Mouse (Mus musculus) lung, embryonic 15.5 days (tissue): ENCODE results near the gene Junb. TPM values are rescaled to one million over a fixed set of nuclear protein-coding genes. Genes with fewer than 3 reads are reported as not detected.
A peak's percentile ranks its signal among the peaks of the same experiment; 100 is the strongest.

ENCODE experiments used
- ATAC-seq: fragments of 200-750 bp; cut with Nextera tagmentation; 2 replicates; pipeline ENCODE4 v1.8.0; 2017; ENCODE audit warnings: moderate number of reproducible peaks, borderline replicate concordance; ENCODE audit not compliant: low FRiP score, low TSS enrichment; ENCODE audit errors: extremely low read depth
- H3K27ac ChIP-seq: fragments of 300-500 bp; sonication (generic); 2 replicates; pipeline ENCODE4 v1.5.1; 2015; ENCODE audit warnings: moderate library complexity, mild to moderate bottlenecking, inconsistent platforms
- H3K27me3 ChIP-seq: fragments of 300-500 bp; sonication (generic); 2 replicates; pipeline ENCODE4 v1.6.1; 2015; ENCODE audit warnings: inconsistent platforms
- H3K36me3 ChIP-seq: fragments of 300-500 bp; sonication (generic); 2 replicates; pipeline ENCODE4 v1.6.1; 2015; ENCODE audit warnings: inconsistent platforms
- H3K4me1 ChIP-seq: fragments of 300-500 bp; sonication (generic); 2 replicates; pipeline ENCODE4 v1.6.1; 2015; ENCODE audit warnings: inconsistent platforms
- H3K4me2 ChIP-seq: fragments of 300-500 bp; sonication (generic); 2 replicates; pipeline ENCODE4 v1.6.1; 2015; ENCODE audit warnings: inconsistent platforms, mild to moderate bottlenecking, moderate library complexity
- H3K4me3 ChIP-seq: fragments of 300-500 bp; sonication (generic); 2 replicates; pipeline ENCODE4 v1.5.1; 2015; ENCODE audit warnings: mild to moderate bottlenecking, inconsistent platforms
- H3K9ac ChIP-seq: fragments of 300-500 bp; sonication (generic); 2 replicates; pipeline ENCODE4 v1.6.1; 2015; ENCODE audit warnings: inconsistent platforms
- H3K9me3 ChIP-seq: fragments of 300-500 bp; sonication (generic); 2 replicates; pipeline ENCODE4 v1.6.1; 2016; ENCODE audit warnings: inconsistent platforms
- WGBS: fragments of 180-500 bp; shearing (Covaris S2); methylation state at CpG from one replicate; pipeline ENCODE4 v1.1.7; 2015; 5-methylcytosine and 5-hydroxymethylcytosine counted together
- polyA plus RNA-seq: library from polyadenylated mRNA; unstranded; fragments of >200 nt; fragmentation: Nextera tagmentation; extraction: Ambion mirVana; gene quantifications from 2 replicates; pipeline ENCODE4 v1.2.1, GENCODE M21; 2015

Gene Junb
- polyA plus RNA-seq, 1 experiment from 2014 or later = 20.5 TPM

DNA sequence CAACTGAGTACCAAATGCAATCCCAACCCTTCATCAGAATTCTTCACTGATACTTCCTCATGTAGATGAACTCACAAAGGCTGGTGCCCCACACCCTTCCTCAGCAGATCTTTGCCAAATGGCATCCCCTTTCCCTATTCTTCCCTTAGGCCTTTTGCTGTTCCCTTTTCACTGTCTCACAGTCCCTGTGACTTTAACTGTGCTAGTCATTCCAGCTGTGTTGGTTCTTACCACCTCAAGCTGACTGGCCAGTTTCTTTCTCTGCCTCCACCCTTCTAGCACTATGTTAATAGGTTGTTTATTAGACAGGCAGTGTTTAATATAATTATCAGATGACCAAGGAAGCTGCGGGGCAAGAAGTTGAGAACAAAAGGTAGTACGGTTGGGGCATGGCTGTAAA is 9.9 kb downstream of the Junb start:
- WGBS = 11% methylated on average over 2 of the region's 2 CpGs
- no peaks in the 10 kb centered on the region for H3K9me3 ChIP-seq
- peaks cover 30% of the 10 kb centered on the region for H3K36me3 ChIP-seq
- H3K4me1 ChIP-seq = peaks cover 39% of the 10 kb centered on the region
- peak overlapping the region; percentile 67 for H3K4me3 ChIP-seq
- H3K4me2 ChIP-seq = peak overlapping the region; percentile 77
- peak overlapping the region; percentile 83 for H3K9ac ChIP-seq
- H3K27ac ChIP-seq = peak overlapping the region; percentile 89
- no peaks in the 10 kb centered on the region for H3K27me3 ChIP-seq
- no peak for ATAC-seq

DNA sequence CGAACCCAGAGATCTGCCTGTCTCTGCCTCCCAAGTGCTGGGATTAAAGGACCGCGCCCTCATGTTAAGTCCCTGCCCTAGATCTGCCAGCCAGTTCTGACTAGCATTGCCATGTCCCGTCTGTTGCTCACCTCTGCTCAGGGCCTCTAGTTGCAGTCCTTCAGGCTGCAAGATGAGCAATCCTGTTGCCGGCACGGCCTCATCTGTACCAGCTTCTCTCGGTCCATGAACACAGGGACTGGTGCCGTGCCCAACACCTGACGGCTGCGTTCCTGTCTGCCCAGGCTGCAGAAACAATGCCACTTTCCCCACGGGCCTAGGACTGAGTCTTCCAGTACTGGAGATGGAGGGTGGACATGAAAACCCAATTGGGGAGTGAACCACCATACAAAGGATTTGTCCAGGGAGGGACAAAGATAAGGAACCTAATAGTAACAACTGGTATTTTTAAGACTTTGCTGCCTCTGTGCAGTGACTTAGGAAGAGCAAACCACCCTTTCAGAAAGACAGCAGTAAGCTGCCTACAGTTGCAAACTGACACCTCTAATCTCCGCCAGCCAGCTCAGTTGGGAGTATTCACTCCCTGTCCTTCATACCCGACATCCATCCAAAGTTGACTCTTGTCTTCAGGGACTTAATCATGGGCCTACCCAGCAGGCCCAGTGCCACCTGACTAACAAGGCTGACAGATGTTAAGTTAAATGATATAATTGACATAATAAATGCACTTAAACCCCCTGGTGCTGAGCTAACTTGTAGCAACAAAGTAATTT is 10.8 kb downstream of the Junb start:
- Histone ChIP-seq H3K9ac (no peak overlapping the region), H3K9me3 (no peaks in the 10 kb centered on the region), H3K27me3 (no peaks in the 10 kb centered on the region), H3K4me1 (peaks cover 39% of the 10 kb centered on the region), H3K4me3 (no peak overlapping the region; the same call in 1 of the 2 replicates), H3K27ac (no peak overlapping the region), H3K4me2 (0 out of 2 replicates have a peak overlapping the region, but pooled peaks have one; percentile 77), H3K36me3 (peaks cover 22% of the 10 kb centered on the region)
- 88% methylated on average over 13 of the region's 13 CpGs for WGBS
- no peak for ATAC-seq

DNA sequence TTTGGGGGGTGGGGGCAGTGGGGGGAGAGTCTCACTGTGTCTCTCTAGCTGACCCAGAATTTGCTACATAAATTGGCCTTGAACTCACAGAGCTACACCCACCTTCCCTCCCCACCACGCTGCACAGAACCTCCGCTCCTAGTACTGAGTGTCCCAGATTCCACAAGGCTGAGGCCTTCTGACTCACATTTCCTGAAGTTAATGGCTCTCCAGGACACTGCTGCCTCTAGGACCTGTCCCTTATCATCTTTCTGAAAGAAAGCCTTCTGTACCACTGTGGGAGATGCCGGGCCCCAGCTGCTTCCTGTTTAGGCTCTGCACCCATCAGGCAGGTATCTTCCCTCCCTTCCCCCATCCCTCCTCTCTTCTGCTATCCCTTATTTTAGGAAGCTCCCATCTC is 11.9 kb downstream of the Junb start:
- Histone ChIP-seq H3K27me3 (no peaks in the 10 kb centered on the region), H3K9ac (no peak overlapping the region), H3K4me3 (peak overlapping the region; percentile 60; the same call in 1 of the 2 replicates), H3K4me1 (peaks cover 39% of the 10 kb centered on the region), H3K4me2 (peak overlapping the region; percentile 72; the same call in 1 of the 2 replicates), H3K27ac (peak overlapping the region; percentile 49; the same call in 1 of the 2 replicates), H3K36me3 (peaks cover 17% of the 10 kb centered on the region), H3K9me3 (no peaks in the 10 kb centered on the region)
- 26% methylated on average over 3 of the region's 3 CpGs for WGBS
- ATAC-seq = no peak

DNA sequence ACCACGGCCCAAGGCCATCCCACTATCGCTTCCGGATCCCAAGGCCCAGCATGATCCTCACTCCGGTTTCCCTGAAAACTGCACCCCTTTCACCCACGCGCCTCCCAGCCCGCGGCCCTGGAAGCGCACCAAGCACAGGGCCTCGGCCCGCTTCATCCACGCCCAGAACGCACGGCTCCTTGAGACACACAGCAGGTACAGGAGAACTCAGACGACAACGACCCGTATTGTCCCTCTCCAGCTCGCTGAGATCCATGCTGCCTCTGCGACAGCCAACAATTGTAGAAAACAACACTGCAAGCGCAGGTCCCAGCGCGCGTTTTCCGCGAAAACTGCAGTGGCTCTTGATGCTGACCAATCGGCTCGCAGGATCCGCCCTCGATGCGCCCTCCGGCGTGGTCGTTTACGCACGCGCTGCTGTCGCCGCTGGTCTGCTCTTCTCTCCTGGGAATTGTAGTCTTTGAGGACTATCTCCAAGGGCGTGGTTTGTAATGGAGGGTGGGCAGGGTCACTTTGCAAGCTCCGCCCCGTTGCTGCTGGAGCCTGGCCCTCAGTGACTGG is 12.7 kb downstream of the Junb start:
- Histone ChIP-seq H3K4me3 (peak overlapping the region; percentile 60), H3K9ac (peak overlapping the region; percentile 45), H3K4me1 (peaks cover 33% of the 10 kb centered on the region), H3K9me3 (no peaks in the 10 kb centered on the region), H3K27me3 (no peaks in the 10 kb centered on the region), H3K36me3 (peaks cover 9% of the 10 kb centered on the region), H3K4me2 (peak overlapping the region; percentile 72), H3K27ac (peak overlapping the region; percentile 49)
- ATAC-seq = peak; percentile 90
- under 1% methylated on average over 41 of the region's 41 CpGs for WGBS

GRCm38 (mm10) chr8:84963952-84964351 is 14.6 kb downstream of the Junb start:
- no peak overlapping the region for H3K4me3 ChIP-seq
- ATAC-seq = no peak
- no peaks in the 10 kb centered on the region for H3K9me3 ChIP-seq
- no peaks in the 10 kb centered on the region for H3K27me3 ChIP-seq
- peaks cover 28% of the 10 kb centered on the region for H3K4me1 ChIP-seq
- no peak overlapping the region for H3K9ac ChIP-seq
- 87% methylated on average over 4 of the region's 4 CpGs for WGBS
- H3K4me2 ChIP-seq = no peak overlapping the region
- H3K27ac ChIP-seq = no peak overlapping the region
- peaks cover 8% of the 10 kb centered on the region for H3K36me3 ChIP-seq

DNA sequence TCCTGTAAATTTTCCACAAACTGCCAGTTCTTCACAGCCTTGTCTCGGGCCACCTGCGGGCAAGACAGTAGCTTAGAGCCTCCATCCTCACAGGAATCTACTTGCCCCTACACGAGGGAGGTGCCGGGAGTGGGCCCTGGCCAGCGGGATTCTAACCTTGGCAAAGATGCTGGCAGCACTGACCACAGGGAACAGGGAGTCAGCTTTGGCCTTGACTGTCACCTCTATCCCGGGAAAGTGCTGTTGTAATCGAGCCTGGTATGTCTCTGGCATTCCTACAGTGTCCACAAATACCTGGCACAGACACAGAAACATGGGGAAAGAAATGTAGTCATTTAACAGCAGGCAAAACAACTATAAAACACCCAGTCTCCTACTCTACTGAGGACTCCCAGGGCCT is 18.7 kb downstream of the Junb start:
- Histone ChIP-seq H3K9me3 (no peaks in the 10 kb centered on the region), H3K4me2 (no peak overlapping the region), H3K4me1 (peaks cover 1% of the 10 kb centered on the region), H3K27ac (no peak overlapping the region), H3K36me3 (peaks cover 16% of the 10 kb centered on the region), H3K27me3 (no peaks in the 10 kb centered on the region), H3K4me3 (no peak overlapping the region), H3K9ac (no peak overlapping the region)
- WGBS = 89% methylated on average over 7 of the region's 7 CpGs
- no peak for ATAC-seq

GRCm38 (mm10) chr8:84956768-84957167 is 21.8 kb downstream of the Junb start:
- Histone ChIP-seq H3K4me2 (no peak overlapping the region), H3K9ac (no peak overlapping the region), H3K27ac (no peak overlapping the region), H3K9me3 (no peaks in the 10 kb centered on the region), H3K4me1 (peaks cover 6% of the 10 kb centered on the region; the same call in 1 of the 2 replicates), H3K27me3 (peaks cover 16% of the 10 kb centered on the region), H3K4me3 (no peak overlapping the region), H3K36me3 (peaks cover 10% of the 10 kb centered on the region; the same call in 1 of the 2 replicates)
- WGBS = 45% methylated on average over 2 of the region's 2 CpGs
- no peak for ATAC-seq

DNA sequence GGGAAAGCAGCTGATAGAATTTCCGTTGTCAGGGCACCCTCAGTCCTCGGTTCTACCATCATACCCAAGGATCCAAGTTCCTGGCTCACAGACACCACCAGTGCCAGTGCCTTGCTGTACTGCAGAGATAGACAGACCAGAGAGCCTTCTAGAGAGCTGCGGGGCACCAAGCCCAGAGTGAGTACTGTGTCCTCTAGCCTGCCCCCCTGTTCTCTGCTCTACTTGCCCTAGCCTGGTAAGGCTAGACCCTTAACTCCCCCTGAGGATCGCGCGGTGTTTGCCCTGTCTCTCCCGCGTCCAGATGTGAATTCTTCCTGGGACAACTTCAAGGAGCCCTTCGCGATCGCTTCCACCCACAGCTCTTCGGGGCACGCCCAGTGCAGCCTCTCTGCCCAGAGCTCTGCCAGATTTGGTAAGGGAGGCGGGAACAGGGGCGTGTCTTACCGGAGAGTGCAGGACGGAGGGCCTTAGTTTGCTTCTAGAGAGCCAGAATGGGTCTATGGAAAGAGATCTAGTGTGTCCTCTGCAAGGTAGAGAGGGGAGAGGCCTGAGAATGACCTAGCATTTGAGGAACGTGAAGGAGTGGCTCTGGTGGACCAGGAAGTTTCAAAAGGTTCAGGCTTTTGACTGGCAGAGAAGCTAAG is 25.8 kb downstream of the Junb start:
- Histone ChIP-seq H3K4me2 (no peak overlapping the region), H3K9me3 (no peaks in the 10 kb centered on the region), H3K36me3 (peaks cover 7% of the 10 kb centered on the region; the same call in 1 of the 2 replicates), H3K4me3 (no peak overlapping the region), H3K27ac (no peak overlapping the region), H3K27me3 (peaks cover 48% of the 10 kb centered on the region), H3K4me1 (peaks cover 6% of the 10 kb centered on the region; the same call in 1 of the 2 replicates), H3K9ac (no peak overlapping the region)
- peak; percentile 13; the same call in 1 of the 2 replicates for ATAC-seq
- WGBS = 7% methylated on average over 18 of the region's 18 CpGs

DNA sequence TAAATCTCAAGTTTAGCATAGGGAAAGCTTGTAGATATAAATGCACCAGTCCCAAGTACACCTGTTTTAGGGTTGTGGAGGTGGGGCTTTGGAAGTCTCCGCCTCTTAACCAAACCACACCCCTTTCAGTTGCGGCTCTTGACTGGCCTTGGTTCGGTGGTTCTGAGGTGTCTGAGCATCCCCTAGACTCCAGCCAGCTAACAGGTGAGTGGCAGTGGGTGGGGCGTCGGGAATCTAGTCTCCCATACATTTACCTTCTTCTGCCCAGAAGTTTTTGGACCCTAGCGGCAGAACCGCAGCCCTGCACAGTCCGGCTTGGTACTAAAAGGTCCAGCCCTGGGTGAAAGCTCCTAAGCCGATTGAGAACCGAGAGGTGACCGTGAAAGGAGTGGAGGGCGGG is 28.8 kb downstream of the Junb start:
- H3K4me1 ChIP-seq = peaks cover 27% of the 10 kb centered on the region
- ATAC-seq = no peak
- no peak overlapping the region for H3K27ac ChIP-seq
- peaks cover 76% of the 10 kb centered on the region for H3K27me3 ChIP-seq
- 19% methylated on average over 12 of the region's 12 CpGs for WGBS
- H3K9me3 ChIP-seq = no peaks in the 10 kb centered on the region
- H3K36me3 ChIP-seq = no peaks in the 10 kb centered on the region
- H3K9ac ChIP-seq = no peak overlapping the region
- no peak overlapping the region for H3K4me3 ChIP-seq
- H3K4me2 ChIP-seq = no peak overlapping the region

DNA sequence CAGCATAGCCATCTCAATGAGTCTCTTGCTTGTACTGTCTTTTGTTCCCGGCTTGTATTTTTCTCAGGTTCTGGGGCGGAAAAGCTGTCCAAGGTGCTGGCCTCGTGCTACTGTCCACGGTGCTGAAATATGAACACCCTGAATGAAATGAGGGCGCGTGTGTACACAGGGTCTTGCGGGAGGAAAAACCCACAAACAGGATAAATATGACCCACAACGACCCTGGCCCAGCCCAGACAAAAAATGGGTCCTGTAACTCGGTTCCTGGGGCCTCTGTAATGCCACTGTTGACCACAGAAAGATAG is 31.3 kb downstream of the Junb start:
- H3K36me3 ChIP-seq = no peaks in the 10 kb centered on the region
- H3K4me2 ChIP-seq = no peak overlapping the region
- peaks cover 86% of the 10 kb centered on the region for H3K27me3 ChIP-seq
- no peak for ATAC-seq
- no peak overlapping the region for H3K4me3 ChIP-seq
- WGBS = 12% methylated on average over 9 of the region's 9 CpGs
- H3K4me1 ChIP-seq = peaks cover 22% of the 10 kb centered on the region
- H3K9me3 ChIP-seq = no peaks in the 10 kb centered on the region
- no peak overlapping the region for H3K9ac ChIP-seq
- H3K27ac ChIP-seq = no peak overlapping the region

DNA sequence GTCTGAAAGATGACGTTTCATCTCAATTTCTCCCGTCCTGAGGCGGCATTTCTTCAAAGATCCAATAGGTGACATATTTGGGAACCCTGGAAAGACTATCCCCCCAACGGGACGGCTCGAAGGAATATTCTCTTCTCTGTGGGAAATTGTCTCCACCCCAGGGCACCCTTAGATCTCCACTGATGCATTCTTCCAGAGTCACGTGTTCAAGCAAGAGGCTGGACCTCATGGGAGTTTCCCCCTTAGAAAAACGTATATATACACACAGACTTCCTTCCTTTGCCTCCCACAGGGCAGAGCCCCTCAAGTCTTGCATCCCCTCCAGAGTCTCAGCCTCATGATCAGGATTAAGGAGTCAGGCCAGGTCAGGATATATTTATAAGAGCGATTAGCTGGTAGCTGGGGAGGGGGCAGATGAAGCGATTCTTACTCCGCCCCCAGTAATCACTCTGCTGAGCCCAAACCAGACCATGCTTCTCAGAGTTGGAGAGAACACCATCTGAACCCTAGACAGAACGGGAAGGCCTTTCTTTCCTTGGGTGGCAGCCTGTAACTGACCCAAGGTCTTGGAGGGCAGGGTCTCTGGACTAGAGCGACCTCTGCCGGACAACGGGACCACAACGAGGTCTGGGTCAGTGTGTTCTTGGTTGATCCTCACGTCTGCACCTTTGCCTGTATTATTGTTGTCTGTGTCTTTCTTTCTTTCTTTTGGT is 31.8 kb downstream of the Junb start, which contains the start of gene Rtbdn:
Rtbdn (plus strand) TSS at position 464 of the 713 bp plus-strand sequence.
- H3K9ac ChIP-seq = no peak within 1 kb of the TSS
- peaks cover 86% of the 10 kb centered on the region for H3K27me3 ChIP-seq
- peak; percentile 45; the same call in 1 of the 2 replicates for ATAC-seq
- no peaks in the 10 kb centered on the region for H3K36me3 ChIP-seq
- H3K4me3 ChIP-seq = peak within 1 kb of the TSS; percentile 41
- H3K9me3 ChIP-seq = no peaks in the 10 kb centered on the region
- H3K27ac ChIP-seq = no peak within 1 kb of the TSS
- 10% methylated on average over 17 of the region's 17 CpGs for WGBS
- peak within 1 kb of the TSS; percentile 78 for H3K4me2 ChIP-seq
- H3K4me1 ChIP-seq = peaks cover 22% of the 10 kb centered on the region
